Mouse (Mus musculus): ENCODE data around the gene Nrm.
"Not testable (repeated sequence)": the region's sequence is repeated elsewhere in the genome, so short reads cannot be mapped to it uniquely, and the experiment has no call there.

The Nrm gene

GRCm38 (mm10) chr17:35835424-35836140, 25.5 kb upstream of the Nrm start:
- no peak for DNase-seq

DNA sequence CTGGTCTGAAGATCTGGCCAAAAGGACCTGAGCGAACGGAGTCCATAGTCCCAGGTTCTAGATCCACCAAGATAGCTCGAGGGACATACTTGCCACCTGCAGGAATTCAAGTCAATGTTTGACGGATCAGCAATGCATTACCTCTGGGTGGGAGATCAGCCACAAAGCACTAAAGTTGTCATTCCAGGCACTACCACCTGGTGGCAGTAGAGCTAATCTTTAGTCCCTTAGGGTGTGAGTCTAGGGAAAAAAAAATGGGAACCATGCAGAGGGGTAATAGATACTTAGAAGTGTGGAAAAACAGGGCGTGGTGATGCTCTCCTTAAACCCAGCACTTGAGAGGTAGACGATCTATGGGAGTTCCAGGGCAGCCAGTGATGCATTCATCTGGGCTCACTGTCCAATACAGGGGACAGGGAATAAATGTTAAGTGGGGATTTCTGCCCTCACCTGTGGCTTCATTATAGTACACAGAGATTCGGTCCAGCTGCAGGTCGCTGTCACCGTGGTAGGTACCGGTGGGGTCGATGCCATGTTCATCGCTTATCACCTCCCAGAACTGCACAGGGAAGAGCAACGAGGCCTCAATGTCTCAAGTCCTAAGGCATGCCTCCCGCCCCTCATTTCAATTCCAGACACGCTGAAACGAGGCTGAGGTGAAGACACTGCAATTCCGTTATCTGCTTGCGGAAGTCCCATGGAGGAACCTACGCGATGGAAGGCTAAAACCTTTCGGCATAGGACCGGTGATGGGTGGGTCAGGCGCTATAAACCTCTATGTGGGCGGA, 24.7 kb upstream of the Nrm start:
- DNase-seq, result peak; percentile 90

DNA sequence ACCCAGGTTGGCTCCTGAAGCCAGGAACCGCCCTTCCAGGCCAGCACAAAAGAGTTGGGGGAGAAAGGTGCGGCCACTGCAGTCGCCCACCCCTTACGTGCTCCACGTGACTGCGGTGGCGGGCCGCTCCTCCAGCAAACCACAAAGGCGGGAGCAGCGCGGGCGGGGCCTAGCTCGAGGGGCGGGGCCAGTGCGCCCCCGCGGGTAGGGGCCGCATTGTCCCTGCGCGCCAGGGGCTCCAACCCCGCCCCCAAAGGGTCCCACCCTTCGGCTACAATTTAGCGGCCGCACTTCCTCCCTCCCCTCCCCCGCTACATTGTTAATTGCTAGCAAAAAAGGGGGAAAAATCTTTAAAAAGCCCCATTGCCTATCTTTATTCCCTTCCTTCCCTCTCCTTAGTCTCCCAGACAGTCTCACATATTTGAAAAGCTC, 24.1 kb upstream of the Nrm start:
- peak; percentile 87 for DNase-seq

DNA sequence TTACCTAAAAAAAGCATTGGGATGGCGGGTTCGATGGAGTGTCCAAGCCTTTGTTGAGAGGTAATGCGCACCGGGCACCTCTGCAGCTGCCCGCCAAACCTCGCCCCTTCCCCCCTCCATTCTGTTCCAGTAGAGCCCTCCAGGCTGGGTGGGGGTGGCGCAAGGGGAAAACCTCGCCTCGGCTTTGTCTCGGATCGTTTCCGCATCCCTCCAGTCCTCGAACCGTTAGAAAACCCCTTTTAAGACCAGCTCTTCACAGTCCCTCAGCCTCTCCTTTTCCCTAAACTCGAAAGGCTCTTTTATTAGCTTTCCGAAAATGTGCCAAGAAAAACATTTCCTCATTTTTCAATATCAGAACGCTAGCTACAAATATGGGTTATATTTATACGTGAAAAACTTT, 23.6 kb upstream of the Nrm start:
- peak; percentile 68 for DNase-seq

DNA sequence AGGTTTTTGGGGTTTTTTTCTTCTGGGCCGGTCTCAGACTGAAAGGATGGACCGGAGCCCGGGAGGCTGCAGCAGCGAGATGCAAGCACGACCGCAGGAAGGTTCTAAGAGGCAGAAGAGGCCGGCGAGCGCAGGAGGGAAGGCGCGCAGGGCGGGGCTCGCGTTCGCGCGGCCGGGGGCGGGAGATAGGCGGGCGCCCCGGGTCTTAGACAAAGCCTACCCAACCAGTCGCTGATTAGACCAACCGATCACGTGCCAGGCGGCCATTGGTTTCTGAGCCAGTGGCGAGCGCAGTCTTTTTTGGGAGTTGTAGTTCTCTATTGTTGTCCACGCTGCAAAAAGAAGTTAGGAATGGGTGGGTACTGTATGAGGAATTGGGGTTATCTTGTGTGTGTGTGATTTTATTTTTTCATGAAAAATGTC, 23.0 kb upstream of the Nrm start, which contains the start of gene Tubb5:
Gene Tubb5 (minus strand): TSS at position 185 of the 423 bp plus-strand sequence.
- peak; percentile 95 for DNase-seq

DNA sequence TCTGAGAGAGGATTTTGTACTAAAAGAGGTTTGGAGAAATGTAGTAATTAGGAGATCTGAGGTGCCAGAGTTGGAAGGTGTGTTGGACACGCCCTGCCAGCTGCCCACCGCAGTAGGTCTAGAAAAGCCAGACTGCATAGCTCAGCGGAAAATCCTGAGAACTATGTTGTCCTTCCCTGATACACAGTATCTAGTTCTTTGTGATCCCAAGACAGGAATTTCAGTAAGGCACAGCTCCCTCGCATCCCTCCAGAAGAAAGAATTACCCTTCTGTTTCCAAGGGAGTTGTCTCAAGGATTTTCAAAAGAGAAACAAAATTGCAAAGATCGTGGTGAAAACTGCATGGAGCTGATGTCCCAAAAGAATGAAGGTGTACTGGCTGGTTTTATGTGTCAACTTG, 22.5 kb upstream of the Nrm start:
- DNase-seq, result no peak

DNA sequence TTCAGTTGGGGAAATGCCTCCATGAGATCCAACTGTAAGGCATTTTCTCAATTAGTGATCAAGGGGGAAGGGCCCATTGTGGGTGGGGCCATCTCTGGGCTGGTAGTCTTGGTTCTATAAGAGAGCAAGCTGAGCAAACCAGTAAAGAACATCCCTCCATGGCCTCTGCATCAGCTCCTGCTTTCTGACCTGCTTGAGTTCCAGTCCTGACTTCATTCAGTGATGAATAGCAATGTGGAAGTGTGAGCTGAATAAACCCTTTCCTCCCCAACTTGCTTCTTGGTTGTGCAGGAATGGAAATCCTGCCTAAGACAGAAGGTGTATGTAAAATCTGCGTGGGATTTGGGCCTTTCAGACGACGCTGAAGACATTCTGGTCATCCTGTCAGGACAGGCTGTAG, 22.1 kb upstream of the Nrm start:
- not testable (repeated sequence) for DNase-seq

- DNase-seq, result no peak
These were observed 20.6 kb upstream of the Nrm start for GRCm38 (mm10) chr17:35840561-35840960.

DNA sequence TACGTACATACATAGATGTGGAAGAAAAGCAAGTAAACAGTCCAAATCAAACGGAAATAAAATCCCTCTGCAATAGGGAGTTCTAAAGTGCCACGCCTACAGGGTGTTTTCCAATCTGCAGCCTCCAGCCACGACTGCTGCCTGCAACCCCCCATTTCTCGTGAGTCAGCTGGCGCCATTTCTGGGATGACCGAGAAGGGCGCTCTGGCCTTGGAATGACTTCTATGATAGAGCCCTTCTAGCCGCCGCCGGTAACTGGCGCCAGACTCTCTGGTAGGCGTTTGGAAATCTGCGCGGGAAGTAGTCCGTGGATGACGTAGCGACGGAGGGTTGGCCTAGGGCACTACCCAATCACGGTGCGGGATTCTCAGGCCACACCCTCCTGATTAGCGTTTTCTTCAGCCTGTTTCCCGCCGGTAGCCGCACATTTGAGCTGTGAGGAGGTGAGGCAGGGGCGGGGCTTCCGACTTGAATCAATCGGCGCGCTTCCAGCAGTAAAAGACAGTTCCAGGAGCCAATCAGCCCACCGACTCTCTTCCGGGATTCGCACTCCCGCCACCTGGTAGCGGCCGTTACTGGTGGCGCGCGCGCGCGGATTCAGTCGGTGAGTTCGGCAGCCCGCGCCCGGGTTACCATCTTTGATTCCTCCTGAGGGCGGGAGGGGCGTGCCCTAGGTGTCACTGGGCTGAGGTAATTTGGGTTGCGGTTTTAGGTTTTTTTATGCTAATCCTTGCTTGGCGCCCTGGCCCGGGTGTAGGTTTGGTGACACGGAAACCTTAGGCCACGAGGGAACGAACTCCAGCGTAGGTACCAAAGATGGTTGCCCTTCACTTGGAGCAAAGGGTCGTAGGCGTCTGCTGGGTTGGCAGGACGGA, 19.8 kb upstream of the Nrm start, which contains the start of gene Mdc1:
Gene Mdc1 (plus strand): TSS at position 440 of the 875 bp plus-strand sequence.
- peak; percentile 99 for DNase-seq

DNA sequence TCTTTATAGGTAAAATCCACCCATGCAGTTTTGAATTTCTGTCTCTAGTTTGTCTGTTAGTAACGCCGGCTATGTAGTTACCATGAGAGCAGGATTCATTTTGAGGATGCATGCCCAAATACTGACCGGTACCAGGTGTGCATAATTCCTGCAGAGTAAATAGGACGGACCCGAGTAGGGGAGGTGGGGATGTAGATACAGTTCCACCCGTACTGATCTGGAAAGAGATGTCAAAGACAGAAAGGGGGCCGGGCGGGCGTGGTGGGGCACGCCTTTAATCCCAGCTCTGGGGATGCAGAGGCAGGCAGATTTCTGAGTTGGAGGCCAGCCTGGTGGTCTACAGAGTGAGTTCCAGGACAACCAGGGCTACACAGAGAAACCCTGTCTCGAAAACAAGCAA, 19.1 kb upstream of the Nrm start:
- DNase-seq, result no peak

DNA sequence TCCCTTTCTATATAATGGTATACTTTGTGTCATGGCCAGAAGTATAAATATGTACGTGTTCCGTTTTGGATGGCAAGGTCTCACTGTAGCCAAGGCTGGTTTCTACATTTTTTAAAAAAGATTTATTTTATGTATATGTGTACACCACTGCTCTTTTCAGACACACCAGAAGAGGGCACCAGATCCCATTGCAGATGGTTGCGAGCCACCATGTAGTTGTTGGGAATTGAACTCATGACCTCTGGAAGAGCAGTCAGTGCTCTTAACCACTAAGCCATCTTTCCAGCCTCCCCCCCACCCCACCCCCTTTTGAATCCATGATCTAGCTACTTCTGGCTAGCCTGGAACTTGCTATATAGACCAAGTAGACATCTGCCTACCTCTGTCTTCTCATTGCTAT, 17.6 kb upstream of the Nrm start:
- no peak for DNase-seq

- DNase-seq, result no peak
These were observed 13.0 kb upstream of the Nrm start for GRCm38 (mm10) chr17:35848112-35848511.

- no peak for DNase-seq
These were observed 10.1 kb upstream of the Nrm start for GRCm38 (mm10) chr17:35850974-35851373.

DNA sequence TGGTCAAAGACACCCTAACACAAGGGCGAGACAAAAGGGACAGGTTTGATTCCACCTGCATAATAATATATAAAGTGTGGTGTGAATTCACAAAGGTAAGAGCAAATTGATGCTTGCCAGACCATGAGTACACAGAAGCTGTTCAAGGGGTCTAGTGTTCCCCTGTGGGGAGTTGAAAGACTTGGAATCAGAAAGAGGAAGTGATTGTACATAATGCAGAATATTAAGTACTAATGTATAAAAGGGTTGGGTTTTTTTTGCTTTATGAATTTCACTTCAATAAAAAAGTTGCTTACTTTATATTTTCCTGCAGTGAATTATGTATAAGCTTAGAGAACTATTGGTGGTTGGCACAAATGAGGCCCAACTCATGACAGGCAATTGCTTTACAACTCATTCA, 1.7 kb upstream of the Nrm start:
- no peak for DNase-seq

GRCm38 (mm10) chr17:35859835-35860234, 1.3 kb upstream of the Nrm start:
- no peak for DNase-seq

DNA sequence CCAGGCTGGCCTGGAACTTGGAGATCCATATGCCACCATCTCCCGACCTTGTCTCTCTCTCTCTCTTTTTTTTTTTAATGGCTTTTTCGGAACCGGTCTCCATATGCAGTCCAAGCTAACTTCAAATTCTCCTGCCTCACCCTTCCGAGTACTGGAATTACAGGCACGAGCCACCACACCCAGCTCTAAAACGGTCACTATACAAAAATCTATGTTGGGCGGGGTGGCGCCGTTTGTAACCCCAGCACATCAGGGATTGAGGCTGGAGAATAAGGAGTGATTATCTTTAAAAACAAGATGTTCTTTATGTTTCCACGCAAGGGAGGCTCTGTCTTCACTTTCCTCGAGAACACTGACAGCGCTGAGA, 304 bp upstream of the Nrm start:
- DNase-seq, result no peak

DNA sequence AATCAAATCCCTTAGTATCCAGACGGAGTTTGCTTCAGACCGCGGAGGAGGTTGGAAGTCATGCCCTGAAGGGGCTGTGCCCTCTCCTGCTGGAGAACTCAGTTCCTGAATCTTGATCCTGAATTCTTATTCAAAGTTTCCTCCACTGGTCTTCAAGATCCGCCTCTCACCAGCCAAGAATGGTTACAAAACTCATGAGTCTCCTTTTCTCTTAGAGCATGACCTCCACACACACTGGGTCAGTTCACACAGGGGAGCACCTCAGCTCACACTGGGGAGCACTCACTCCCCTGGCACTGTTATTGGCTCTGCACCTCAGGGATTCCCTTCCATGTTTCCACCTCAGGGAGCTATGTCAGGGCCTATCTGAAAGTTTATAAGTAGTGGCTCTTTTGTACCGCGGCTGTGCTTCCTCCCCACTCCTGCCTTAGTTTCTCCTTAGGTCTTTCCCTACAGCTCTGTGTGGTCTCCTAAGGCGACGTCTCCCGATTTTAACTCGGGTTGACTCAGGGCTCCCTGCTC, 3.8 kb downstream of the Nrm start:
- DNase-seq, result no peak

DNA sequence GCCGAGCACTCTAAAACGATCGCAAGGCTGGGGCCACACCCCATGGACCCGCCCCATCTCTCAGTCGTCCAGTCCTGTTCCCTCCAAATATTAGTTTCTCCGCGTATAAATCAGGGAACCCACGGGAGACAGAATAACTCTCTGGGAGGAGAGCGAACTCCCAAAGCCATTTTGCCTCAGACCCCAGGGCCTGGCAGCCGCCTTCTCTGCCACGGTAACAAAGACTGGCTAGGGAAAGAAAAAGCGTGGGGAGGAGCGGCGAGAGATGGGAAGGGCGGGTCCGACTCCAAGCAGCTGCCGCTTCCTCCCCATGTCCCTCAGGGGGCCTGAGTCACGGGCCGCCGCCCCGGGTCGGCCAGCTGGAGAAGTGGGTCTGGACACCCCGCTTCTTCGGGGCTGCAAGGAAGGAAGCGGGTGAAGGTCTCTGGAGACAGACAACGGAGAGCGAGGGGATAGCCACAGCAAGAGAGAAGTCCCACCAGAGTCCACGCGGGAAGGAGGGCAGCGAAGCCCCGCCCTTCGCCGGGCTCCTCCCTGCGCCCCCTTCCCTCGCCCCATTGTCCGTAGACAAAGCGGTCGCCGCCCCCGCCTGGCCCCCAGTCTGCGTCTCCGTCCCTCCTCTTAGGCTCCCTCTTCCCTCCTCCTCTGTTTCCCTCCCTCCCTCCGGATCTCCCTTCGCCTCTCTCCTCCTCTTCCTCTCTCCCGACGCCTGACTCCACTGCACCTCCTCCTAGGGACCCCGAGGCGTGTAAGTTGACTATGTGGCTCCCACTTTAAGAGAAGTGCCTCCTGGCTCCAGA, 4.6 kb downstream of the Nrm start, which contains the start of gene Ppp1r18:
Gene Ppp1r18 (plus strand): TSS at position 113 of the 800 bp plus-strand sequence.
- DNase-seq, result peak; percentile 69

- DNase-seq, result peak; percentile 63
These were observed 5.2 kb downstream of the Nrm start for GRCm38 (mm10) chr17:35866281-35866831.

- no peak for DNase-seq
These were observed 6.1 kb downstream of the Nrm start for GRCm38 (mm10) chr17:35866911-35867890.
